Comparison of ENCODE assay signal across 16 mouse cellular contexts in the genomic region with DNA sequence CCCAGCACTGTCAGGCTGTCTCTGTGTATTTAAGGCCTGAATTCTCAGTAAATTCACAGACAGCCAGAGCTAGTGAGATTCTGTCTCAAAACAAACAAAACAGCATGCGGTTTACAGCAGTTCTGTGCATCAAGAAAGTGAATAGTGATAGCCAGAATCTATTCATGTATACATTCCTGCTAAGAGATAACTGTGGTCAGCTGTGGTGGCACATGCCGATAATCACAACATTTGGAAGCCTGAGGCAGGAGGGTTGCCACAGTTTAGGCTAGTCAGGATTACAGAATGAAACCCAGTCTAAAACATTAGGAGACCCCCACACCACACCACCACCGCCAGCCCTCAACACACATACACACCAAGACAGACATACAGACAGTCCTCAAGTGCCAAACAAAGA. TPM values are rescaled to one million over a fixed set of nuclear protein-coding genes. Genes with fewer than 3 reads are reported as not detected.
DNase-seq lines count a peak whose midpoint lies in the region; ATAC-seq and TF ChIP-seq lines count a peak whose summit lies in the region.
"Had no signal": no experiment of that assay in that cellular context is flagged by ENCODE, and none has a peak within 500 bp of the region (broad histone marks: within the 10 kb centered on the region; RNA-seq: fewer than 3 reads in every experiment).

No protein-coding gene starts in this region.

- ATAC-seq in heart, embryonic 12.5 days (ENCODE audit: insufficient number of reproducible peaks, low FRiP score): no peak
- no peak for ATAC-seq in midbrain, embryonic 15.5 days (replicated peaks)
- ATAC-seq: lung, postnatal 0 days had no signal

- no peaks in the 10 kb centered on the region for H3K27me3 ChIP-seq in heart, embryonic 12.5 days (replicated peaks)
- no peaks in the 10 kb centered on the region for H3K27me3 ChIP-seq in midbrain, embryonic 15.5 days (replicated peaks)

- WGBS in heart, embryonic 12.5 days: 73% methylated on average over 3 of the region's 3 CpGs
- WGBS in midbrain, embryonic 15.5 days: 92% methylated on average over 3 of the region's 3 CpGs

- intact Hi-C loops in heart, postnatal 10 days (cut with DNase I): no loop called here
- intact Hi-C loops in left cerebral cortex, adult 2 months (cut with DNase I): no loop called here
- intact Hi-C loops in left cerebral cortex, postnatal 25 days (cut with DNase I): no loop called here

- no peak overlapping the region for H3K4me3 ChIP-seq in heart, embryonic 12.5 days
- H3K4me3 ChIP-seq in left cerebral cortex, adult 2 months: no peak overlapping the region
- no peak overlapping the region for H3K4me3 ChIP-seq in midbrain, embryonic 15.5 days
- H3K4me3 ChIP-seq: erythroblast, embryonic 14.5 days had no signal

- H3K9ac ChIP-seq in heart, embryonic 12.5 days: no peak overlapping the region
- no peak overlapping the region for H3K9ac ChIP-seq in midbrain, embryonic 15.5 days

- H3K27ac ChIP-seq in heart, embryonic 12.5 days (ENCODE audit: poor library complexity, severe bottlenecking): peak overlapping the region; percentile 88
- peak overlapping the region; percentile 25 for H3K27ac ChIP-seq in left cerebral cortex, adult 2 months
- H3K27ac ChIP-seq in midbrain, embryonic 15.5 days: peak overlapping the region; percentile 25; the same call in 1 of the 2 replicates

- no peak for DNase-seq in heart, postnatal 10 days
- DNase-seq in left cerebral cortex, adult 2 months (ENCODE audit: extremely low spot score in 1 of 2, low spot score in 2 of 2): no peak
- no peak for DNase-seq in left cerebral cortex, postnatal 25 days (ENCODE audit: low spot score in 2 of 2)
- peak; percentile 42 for DNase-seq in liver
- DNase-seq in right cerebral cortex, postnatal 14 days: no peak
- no peak for DNase-seq in cerebellum, adult 11-12 months
- DNase-seq: cerebellum, adult 11 months; kidney, adult 9 months; layer of hippocampus, adult 9-11 months; left cerebral cortex, postnatal 4 days; thymus, postnatal 4 days had no signal

- H3K4me1 ChIP-seq in heart, embryonic 12.5 days (replicated peaks): peaks cover 95% of the 10 kb centered on the region
- peaks cover 23% of the 10 kb centered on the region for H3K4me1 ChIP-seq in midbrain, embryonic 15.5 days

- H3K36me3 ChIP-seq in heart, embryonic 12.5 days: no peaks in the 10 kb centered on the region
- H3K36me3 ChIP-seq in midbrain, embryonic 15.5 days (replicated peaks): no peaks in the 10 kb centered on the region

- TF ChIP-seq CTCF in left cerebral cortex, adult 2 months (IDR thresholded peaks at IDR 0.05): no peak

- no peak overlapping the region for H3K4me2 ChIP-seq in heart, embryonic 12.5 days
- no peak overlapping the region for H3K4me2 ChIP-seq in midbrain, embryonic 15.5 days

- H3K9me3 ChIP-seq in heart, embryonic 12.5 days (replicated peaks): no peaks in the 10 kb centered on the region
- no peaks in the 10 kb centered on the region for H3K9me3 ChIP-seq in midbrain, embryonic 15.5 days
- H3K9me3 ChIP-seq: G1E had no signal

RNA-seq across cellular contexts. Expression of gene Pkig, which starts 31.6 kb away (rescaled TPM):
- 233 and 241 TPM in 2 replicates for polyA plus RNA-seq in heart, embryonic 12.5 days (2016; fragmentation: Nextera tagmentation; extraction: Ambion mirVana)
- 100 to 1,000 TPM; 177 to 195 TPM for total RNA-seq in heart, postnatal 10 days (2021)
- 100 to 1,000 TPM; 126 to 129 TPM for total RNA-seq in left cerebral cortex, adult 2 months (2021)
- total RNA-seq in left cerebral cortex, postnatal 25 days (2021): 100 to 1,000 TPM; 132 to 133 TPM
- 125 TPM in 2 replicates for polyA plus RNA-seq in midbrain, embryonic 15.5 days (2015; fragmentation: Nextera tagmentation; extraction: Ambion mirVana)

RNA-seq across cellular contexts. Expression of gene Serinc3, which starts 44.8 kb away (rescaled TPM):
- polyA plus RNA-seq in heart, embryonic 12.5 days (2016; fragmentation: Nextera tagmentation; extraction: Ambion mirVana): 67.7 and 76.7 TPM in 2 replicates
- 100 to 1,000 TPM; 327 to 358 TPM for total RNA-seq in heart, postnatal 10 days (2021)
- 100 to 1,000 TPM; 213 to 234 TPM for total RNA-seq in left cerebral cortex, adult 2 months (2021)
- total RNA-seq in left cerebral cortex, postnatal 25 days (2021): 100 to 1,000 TPM; 243 to 244 TPM
- polyA plus RNA-seq in midbrain, embryonic 15.5 days (2015; fragmentation: Nextera tagmentation; extraction: Ambion mirVana): 33.0 and 35.9 TPM in 2 replicates

Comparison
In these comparisons a context has a peak if more than half of its experiments do, and no peak if none do; other contexts are left out.
1. H3K27ac ChIP-seq: peak in every context shown above with its lines; median percentile 88 in heart, embryonic 12.5 days; 25 in left cerebral cortex, adult 2 months; 25 in midbrain, embryonic 15.5 days.